Mouse (Mus musculus) thymus, postnatal 4 days (tissue): Measurements from ENCODE around the gene Tead2.

Source experiments
- DNase-seq: peaks from one replicate; pipeline ENCODE4 v3.0.0; 2021

The Tead2 gene

DNA sequence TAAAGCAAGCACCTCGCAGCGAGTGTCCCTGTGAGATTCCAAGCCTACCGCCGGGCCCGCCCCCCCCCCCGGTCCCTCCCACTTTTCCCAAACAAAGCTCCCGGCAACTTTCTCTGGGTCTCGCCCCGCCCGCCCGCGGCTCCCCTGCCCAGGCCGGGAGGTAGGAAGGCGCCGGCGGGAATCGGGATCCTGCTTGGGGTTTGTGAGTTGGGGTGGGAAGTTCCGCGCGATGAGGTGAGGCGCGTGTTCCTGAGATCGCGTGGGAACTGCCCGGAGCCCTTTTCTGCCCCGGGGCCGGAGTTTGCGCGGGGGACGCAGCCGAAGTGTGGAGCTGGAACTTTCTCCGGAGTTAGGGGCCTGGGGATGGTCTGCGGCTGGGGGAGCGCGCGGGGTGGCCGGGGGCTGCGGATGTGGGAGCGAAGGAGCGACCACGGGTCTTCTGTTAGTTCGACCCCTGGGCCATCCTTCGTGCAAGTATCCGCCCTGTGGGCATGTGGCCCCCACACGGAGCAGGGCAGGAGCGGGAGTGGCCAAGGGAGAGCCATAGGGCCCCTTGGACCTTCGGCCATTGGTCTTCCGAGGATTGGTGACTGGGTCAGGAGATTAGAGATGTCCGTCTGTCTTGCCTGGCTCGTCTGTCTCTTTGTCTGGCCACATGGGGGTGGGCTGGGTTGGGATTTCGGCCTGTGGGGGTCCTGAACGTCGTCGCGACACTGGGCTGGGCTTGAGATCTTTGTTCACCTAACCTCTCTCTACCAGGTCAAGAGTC is at the start of gene Tead2:
Gene Tead2, plus strand, starts transcription at position 81 of the 769 bp plus-strand sequence.
- no peak for DNase-seq

DNA sequence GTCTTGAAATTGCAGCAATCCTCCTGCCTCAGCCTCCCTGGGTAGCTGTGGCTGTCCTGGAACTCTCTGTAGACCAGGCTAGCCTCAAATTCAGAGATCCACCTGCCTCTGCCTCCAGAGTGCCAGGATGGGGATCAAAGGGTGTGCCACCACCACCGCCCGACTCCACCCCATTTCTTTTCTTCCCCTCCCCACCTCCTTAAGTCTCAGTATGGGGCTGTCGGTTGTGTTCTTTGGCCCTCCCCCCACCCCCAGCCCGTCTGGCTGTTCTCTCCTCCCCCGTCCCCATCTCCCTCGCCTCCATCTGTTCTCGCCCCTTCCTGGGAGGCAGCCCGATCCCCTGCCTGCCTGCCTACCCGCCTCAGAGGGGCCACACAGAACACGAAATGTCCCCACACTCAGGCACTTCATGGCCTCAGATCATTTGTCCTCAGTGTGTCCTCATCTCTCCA is 48.6 kb upstream of the Tead2 start:
- DNase-seq = no peak

DNA sequence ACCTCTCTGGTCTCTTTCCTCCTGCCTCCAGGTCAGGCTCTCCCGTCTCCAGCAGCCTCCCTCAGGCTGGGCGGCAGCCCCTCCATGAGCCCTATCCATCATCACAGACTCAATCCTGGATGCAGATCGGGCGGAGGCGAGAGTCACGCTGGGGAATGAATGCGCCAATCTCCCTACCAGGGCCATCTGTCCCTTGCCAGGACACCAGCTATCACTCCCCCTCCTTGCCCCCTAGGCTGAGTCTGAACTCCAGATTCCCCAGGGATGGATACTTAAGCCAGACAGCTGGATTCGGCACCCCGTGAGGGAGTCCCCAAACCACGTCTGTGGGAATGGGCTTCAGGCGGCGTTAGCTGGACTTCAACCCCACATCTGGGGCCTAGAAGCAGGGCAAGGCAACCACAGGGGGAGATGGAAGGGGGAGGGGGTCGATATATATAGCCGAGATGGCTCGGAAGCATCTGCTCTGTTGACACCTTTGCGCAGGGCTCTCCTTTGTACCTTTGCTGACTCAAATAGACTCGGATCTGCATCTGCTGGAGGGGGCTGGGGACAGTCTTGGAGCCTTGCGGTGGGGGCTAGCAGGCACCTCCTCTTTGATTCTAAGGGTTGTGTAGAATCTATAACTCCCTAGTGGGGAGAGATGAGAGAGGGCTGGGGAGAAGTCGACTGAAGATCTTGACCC is 47.6 kb upstream of the Tead2 start:
- no peak for DNase-seq

DNA sequence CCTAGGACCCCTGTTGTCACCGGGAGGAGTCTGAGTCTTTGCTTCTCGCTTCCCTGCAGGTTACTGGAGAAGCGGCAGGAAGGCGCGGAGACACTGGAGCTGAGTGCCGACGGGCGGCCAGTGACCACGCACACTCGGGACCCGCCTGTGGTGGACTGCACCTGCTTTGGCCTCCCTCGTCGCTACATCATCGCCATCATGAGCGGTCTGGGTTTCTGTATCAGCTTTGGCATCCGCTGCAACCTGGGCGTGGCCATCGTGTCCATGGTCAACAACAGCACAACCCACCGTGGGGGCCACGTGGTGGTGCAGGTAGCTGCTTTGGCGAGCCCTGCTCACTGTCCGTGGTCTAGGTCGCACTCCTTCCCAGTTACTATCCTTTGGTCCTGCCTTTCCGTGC is 46.9 kb upstream of the Tead2 start:
- no peak for DNase-seq

DNA sequence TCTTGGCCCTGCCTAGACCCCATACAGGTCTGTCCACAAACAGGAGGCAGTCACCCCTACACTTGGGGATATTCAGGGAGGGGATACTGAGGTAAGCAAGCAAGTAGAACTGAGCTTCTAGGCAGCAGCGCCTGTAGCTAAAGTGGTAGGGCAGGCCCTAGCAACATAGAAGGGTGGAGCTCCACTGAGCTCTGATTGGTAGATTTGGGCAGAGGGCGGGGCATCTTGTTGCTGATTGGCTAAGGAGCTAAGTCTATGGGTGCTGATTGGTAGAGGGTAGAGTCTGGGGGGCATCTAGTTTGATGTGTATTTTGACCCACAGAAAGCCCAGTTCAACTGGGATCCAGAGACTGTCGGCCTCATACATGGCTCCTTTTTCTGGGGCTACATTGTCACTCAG is 46.1 kb upstream of the Tead2 start:
- peak; percentile 61 for DNase-seq

DNA sequence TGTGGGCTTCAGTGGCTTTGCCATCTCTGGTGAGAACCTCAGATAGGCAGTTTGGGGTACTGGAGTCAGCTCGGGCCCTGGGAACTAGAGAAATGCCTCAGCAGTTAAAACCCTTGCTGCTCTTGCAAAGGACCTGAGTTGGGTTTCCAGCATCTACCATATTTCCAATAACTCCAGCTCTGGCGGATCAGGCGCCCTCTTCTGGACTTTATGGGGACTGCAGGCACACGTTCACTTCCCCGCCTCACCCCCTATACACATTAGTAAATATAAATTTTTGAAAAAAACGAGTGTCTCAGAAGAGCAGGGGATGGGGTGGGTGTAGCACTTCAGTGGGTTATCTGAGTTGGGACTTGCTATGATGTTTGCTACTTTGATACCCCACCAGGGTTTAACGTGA is 42.6 kb upstream of the Tead2 start:
- DNase-seq = peak; percentile 79

DNA sequence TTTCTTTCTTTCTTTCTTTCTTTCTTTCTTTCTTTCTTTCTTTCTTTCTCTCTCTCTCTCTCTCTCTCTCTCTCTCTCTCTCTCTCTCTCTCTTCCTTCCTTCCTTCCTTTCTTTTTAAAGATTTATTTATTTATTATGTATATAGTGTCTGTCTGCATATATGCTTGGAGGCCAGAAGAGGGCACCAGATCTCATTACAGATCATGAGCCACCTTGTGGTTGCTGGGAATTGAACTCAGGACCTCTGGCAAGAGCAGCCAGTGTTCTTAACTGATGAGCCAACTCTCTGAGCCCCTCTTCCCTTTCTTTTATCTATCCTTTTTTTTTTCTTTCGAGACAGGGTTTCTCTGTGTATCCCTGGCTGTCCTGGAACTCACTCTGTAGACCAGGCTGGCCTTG is 41.8 kb upstream of the Tead2 start:
- peak; percentile 41 for DNase-seq

DNA sequence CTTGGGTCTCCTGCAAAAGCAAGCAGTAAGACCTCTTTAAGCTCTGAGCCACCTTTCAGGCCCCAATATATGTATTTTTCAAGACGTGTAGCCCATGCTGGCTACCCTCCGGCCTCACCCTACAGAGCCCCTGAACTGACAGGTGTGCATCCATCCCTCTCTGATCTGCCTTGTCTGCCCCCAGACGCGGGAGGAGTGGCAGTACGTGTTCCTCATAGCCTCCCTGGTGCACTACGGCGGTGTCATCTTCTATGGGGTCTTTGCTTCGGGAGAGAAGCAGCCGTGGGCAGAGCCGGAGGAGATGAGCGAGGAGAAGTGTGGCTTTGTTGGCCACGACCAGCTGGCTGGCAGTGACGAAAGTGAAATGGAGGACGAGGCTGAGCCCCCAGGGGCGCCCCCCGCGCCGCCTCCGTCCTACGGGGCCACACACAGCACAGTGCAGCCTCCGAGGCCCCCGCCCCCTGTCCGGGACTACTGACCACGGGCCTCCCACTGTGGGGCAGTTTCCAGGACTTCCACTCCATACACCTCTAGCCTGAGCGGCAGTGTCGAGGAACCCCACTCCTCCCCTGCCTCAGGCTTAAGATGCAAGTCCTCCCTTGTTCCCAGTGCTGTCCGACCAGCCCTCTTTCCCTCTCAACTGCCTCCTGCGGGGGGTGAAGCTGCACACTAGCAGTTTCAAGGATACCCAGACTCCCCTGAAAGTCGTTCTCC is 40.8 kb upstream of the Tead2 start:
- no peak for DNase-seq

DNA sequence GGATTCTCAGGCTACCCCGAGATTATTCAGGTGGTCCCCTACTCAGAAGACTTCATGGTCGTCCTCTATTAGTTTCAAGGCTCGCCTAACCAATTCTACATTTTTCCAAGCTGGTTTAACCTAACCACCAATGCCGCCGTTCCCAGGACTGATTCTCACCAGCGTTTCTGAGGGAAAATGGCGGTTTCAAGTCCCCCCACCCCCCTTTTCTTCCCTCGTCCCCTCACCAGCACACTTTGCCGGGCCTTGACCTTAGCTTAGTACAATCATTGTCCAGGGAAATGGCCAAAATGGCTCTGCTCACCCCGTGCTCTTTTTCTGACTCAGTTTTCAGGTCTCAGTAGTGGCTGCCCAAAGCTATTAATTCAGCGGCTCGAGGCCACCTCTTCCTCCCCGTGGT is 40.2 kb upstream of the Tead2 start:
- no peak for DNase-seq

DNA sequence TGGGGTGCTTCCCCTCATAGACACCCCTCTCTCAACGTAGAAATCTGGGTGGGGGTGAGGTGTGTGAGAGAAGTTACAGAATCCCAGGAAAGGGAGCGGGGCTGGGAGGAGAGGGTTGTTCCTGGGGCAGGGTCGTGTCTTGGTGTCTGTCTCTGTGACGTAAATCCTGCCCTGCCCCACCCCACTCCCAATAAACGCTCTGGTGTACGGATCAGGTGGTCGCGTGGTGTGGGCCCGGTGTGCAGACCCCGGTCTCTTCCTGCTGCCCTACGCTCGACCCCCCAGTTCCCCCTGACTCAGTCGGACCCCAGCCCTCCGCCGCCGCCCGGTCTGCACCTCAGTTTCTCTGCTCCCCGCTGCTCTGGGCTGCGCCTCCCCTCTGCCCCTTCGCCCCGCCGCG is 39.6 kb upstream of the Tead2 start:
- no peak for DNase-seq

DNA sequence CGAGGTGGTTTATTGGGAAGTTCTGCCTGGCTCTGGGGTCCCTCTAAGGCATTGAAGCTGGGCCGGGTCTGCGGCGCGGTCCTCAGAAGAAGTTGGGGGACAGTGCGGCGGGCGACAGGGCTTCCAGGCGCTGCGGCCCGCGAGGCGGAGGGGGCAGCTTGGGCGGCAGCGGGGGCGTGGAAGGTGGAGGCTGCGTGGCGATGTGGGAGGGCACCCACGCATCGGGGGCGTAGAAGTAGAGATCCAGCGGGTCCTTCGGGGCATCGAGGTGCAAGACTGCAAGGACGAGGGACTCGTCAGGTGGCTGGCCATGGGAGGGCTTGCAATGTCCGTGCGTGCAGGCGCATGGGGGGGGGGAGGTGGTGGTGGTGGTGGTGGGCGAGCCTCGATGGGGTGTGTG is 39.2 kb upstream of the Tead2 start:
- DNase-seq = no peak

DNA sequence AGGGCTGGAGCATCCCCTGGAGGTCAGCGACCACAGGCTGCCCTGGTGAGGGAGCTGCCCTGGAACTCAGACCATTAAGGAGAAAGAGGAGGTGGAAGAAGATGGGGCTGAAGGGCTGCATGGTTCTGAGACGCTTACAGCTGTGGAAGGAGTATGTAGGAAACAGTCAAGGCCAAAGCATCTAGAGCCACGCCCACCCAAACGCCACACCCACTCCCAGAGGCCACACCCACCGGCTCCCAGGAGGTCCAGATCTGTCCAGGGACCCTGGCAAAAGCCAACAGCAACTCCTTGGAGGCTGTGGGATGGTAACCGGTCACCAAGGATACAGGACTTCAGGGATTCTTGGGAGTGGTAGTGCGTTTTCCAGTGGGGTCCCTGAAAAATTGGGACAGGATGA is 37.0 kb upstream of the Tead2 start:
- DNase-seq = no peak

DNA sequence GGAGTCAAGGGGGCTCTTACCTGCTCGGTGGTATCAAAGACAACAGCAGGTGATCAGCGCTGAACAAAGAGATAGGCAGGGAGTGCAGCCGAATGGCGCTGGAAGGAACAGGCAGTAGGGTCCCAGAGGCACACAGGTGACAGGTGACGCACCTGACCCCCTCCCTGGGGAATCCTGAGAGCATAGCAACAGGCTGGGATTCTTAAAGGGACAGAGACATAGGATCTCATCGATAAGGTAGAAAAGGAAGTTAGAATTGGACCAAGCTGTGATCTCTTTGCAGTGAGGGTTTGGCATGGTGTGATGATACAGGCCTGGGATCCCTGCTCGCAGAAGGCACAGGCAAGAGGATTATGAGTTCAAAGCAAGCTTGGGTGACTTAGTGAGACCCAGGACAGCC is 36.1 kb upstream of the Tead2 start, which contains the start of gene Gfy:
Gene Gfy, minus strand, starts transcription at position 101 of the 400 bp plus-strand sequence.
- no peak for DNase-seq

DNA sequence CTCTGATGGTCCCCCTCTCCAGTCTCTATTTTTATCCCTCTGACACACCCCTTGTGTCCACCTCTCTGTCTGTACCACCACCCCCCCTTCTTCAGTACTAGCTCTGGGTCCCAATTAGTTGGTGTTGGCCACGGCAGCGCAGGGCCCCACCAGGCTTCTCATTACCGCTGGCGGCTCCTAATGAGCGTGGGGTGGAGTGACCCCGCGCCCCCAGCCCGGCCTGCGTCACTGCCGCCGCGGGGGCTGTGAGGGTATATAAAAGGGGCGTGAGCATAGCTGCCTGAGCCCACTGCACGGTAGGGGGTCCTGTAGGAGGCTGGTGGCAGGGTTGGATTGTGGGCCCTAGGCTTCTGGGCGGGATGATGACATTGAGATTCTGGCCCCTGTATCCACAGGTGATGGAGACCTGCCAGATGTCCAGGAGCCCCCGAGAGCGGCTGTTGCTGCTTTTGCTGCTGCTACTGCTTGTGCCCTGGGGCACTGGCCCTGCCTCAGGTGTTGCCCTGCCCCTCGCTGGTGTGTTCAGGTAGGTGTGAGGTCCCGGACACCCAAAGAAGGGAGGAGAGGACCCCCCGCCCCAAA is 34.6 kb upstream of the Tead2 start, which contains the start of gene Pth2:
Gene Pth2, plus strand, starts transcription at position 100 of the 582 bp plus-strand sequence.
- DNase-seq = no peak

DNA sequence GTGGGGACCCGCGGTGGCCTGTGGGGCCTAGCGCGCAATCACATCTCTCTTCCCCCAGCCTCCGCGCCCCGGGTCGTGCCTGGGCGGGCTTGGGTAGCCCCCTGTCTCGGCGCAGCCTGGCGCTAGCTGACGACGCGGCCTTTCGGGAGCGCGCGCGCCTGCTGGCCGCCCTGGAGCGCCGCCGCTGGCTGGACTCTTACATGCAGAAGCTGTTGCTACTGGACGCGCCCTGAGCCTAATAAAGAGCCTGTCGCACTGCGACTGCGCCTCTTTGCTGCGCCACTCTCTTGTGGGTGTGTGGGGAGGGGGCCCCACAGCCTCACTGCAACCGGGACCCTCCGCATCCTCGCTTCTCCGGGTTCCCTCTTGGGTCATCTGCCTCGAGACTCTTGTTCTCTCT is 34.0 kb upstream of the Tead2 start:
- DNase-seq = peak; percentile 33

DNA sequence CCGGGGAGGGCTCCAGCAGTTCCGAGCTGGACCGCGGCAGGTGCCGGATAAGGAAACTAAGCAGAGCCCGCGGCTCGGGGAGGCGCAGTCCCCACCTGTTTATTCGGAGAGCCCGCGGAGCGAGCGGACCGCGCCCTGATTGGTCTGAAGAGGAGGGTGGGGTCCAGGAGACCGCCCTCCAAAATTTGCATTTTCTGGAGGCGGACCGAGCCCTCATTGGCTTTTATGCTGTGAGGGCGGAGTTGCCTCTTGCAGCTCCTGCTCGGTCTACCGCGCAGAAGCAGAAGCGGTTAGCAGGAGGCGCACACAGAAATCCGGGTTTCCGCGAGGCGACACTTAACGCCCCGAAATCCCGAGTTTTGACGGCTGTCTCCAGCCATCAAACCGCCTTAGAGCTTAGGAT is 33.4 kb upstream of the Tead2 start:
- DNase-seq = peak; percentile 88

DNA sequence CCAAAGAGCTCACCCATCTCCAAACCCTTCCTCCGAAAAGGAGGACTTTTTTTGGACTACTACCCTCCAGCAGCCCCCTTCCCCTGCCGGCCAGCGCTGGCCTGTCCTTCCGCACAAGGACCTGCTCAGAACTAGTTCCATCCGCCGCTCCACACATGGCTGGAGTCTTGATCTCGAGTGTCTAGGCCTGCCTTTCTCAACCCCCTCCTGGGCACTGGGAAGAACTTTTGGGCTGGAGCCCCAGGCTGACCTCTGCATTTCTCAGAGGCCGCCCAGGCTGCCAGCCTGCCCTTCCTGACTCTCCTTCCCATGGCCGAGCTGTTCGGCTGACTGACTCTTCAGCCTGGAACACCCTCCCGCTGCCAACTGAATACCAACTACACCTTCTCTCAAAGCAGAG is 32.9 kb upstream of the Tead2 start:
- no peak for DNase-seq

DNA sequence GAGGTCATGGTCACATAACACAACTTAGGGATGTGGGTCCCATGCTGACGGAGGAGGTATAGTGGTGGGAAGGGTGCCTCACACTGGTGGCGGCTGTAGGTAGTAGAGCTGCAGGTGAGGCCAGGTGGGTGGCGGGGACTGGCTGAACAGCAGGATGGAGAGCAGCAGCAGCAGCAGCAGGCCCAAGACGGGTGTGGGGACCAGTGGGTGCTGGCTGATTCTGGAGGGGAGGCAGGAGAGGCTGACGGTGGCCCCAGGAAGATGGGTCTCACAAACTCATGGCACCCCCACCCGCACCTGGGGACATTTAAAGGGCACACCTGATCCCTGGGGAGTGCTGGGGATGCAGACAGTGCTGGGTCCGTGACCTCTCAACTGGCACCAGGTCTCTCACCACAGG is 31.9 kb upstream of the Tead2 start:
- no peak for DNase-seq

DNA sequence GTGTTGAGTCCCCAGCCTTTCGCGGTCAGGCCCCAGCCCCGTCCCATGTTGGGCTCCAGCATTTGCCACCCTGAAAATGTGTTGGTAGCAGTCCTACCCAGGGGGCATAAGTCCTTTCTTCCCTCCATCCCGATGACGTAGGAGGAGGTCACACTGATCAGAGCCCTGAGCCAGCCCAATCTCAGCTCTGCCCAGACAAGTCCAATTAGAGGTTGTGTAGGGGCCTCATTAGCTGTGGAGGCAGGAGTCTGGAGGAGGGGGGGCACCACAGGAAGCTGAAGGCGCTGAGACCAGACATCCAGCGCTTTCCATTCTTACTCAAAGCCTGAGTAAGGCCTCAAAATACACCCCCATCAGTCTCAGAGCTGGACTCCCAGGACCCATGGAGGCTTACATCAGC is 29.6 kb upstream of the Tead2 start:
- DNase-seq = no peak

DNA sequence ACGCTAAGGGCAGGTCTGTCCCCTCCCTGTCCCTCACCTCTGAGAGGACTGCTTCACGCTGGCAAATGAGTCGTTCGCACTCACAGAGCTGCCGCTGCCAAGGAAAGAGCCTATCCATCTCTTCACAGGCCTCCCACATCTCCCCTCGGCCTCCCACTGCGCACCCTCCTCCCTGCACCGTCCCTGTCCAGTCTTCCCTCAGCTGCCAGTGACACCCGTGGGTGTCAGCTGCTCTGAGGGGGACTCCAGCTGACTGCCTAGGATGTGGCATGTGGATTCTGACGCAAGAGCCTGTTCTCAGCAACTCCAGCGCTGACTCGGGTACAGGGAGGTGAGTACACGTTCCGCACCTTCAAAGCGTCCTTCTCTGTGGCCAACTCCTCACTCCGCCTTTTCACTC is 26.0 kb upstream of the Tead2 start:
- no peak for DNase-seq

DNA sequence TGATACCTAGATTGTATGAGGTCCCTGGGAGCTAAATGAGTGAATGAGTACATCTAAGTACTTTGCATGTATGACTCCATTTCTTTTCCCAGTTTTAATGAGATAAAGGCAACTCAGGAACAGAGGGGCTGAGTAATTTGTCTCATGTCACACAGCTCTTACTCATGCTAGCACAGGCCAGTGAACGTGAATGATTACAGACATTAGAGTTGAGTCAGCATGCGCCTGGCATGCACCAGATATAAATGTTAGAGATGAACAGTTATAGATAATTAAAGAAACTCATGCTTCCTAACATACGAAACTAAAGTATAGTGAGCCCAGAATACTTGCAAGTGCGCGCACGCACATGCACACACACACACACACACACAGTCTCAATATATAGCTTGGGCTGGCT is 25.4 kb upstream of the Tead2 start:
- DNase-seq = no peak

DNA sequence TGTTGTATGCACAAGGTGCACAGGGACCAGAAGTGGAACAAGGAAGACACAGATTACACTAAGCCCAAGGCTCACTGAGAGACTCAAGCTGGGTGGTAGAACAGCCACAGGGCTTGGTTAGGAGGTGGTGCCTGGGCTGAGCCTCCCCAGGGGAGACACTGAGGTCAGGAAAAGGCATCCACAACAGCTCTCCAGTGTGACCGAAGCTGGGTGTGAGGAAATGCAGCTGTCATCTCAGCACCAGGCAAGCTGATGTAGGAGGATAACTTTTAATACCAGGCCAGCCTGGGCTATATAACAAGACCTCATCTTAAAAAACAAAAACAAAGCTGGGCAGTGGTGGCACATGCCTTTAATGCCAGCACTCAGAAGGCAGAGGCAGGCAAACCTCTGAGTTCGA is 24.4 kb upstream of the Tead2 start:
- DNase-seq = no peak

DNA sequence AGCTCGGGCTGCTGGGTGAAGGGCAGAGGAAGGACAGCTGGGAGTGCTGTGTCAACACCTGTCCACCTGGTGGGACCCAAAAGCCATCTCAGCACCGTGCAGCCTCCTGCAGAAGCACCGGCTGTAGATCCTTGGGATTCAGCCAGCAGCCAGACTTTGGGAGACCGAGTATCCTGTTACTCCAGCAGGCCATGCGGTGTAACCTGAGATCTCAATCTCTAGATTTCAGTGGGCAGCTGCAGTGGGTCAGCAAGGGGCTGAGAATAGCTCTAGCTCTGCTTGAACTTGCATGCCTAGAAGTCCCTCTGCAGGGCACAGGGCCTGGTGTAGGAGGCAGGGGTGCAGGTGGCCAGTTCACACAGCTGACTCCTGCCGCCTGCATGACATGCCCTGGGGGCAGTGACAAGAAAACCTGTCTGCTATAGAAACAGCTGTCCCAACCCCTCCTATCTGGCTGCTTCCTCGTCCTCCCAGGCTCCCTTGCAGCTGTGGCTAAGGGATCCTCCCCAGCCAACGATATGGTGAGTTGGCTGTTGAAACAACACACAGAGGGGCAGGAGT is 23.7 kb upstream of the Tead2 start:
- DNase-seq = no peak
